Mouse (Mus musculus) kidney, embryonic 14.5 days (tissue): ENCODE measurements around the gene Herpud2. TPM values are rescaled to one million over a fixed set of nuclear protein-coding genes. Genes with fewer than 3 reads are reported as not detected.

Source experiments
- ATAC-seq: fragments of 200-750 bp; cut with Nextera tagmentation; 2 replicates; pipeline ENCODE4 v1.8.0; 2017; ENCODE audit warnings: moderate number of reproducible peaks, mild to moderate bottlenecking, moderate TSS enrichment, moderate library complexity; ENCODE audit not compliant: low FRiP score, low TSS enrichment
- H3K27ac ChIP-seq: fragments of 300-500 bp; sonication (generic); 2 replicates; pipeline ENCODE4 v1.5.1; 2014; ENCODE audit warnings: low read depth, mild to moderate bottlenecking, low read length, moderate library complexity, mixed read lengths
- H3K27me3 ChIP-seq: fragments of 300-500 bp; sonication (generic); 2 replicates; pipeline ENCODE4 v1.6.1; 2014; ENCODE audit warnings: mild to moderate bottlenecking, low read length; ENCODE audit not compliant: control insufficient read depth, insufficient read depth
- H3K36me3 ChIP-seq: fragments of 300-500 bp; sonication (generic); 2 replicates; pipeline ENCODE4 v1.6.1; 2014; ENCODE audit warnings: low read length, mixed read lengths; ENCODE audit not compliant: control insufficient read depth, insufficient read depth
- H3K4me1 ChIP-seq: fragments of 300-500 bp; sonication (generic); 2 replicates; pipeline ENCODE4 v1.6.1; 2014; ENCODE audit warnings: low read length, mixed read lengths; ENCODE audit not compliant: control insufficient read depth, insufficient read depth
- H3K4me2 ChIP-seq: fragments of 300-500 bp; sonication (generic); replicated peaks from 2 replicates; pipeline ENCODE4 v1.6.1; 2014; ENCODE audit warnings: low read depth, mild to moderate bottlenecking, low read length
- H3K4me3 ChIP-seq: fragments of 300-500 bp; sonication (generic); 2 replicates; pipeline ENCODE4 v1.5.1; 2014; ENCODE audit warnings: mild to moderate bottlenecking, low read length
- H3K9ac ChIP-seq: fragments of 300-500 bp; sonication (generic); 2 replicates; pipeline ENCODE4 v1.6.1; 2014; ENCODE audit warnings: low read depth, mild to moderate bottlenecking, low read length, moderate library complexity
- H3K9me3 ChIP-seq: fragments of 300-500 bp; sonication (generic); 2 replicates; pipeline ENCODE4 v1.6.1; 2016; ENCODE audit warnings: low read length; ENCODE audit not compliant: control insufficient read depth
- WGBS: fragments of 180-500 bp; shearing (Covaris S2); extraction: QIAGEN DNeasy Blood & Tissue Kit; methylation state at CpG from one replicate; pipeline ENCODE4 v1.1.7; 2014; 5-methylcytosine and 5-hydroxymethylcytosine counted together
- polyA plus RNA-seq: library from polyadenylated mRNA; unstranded; fragments of >200 nt; fragmentation: Nextera tagmentation; extraction: Ambion mirVana; gene quantifications from 2 replicates; pipeline ENCODE4 v1.2.1, GENCODE M21; 2014

The Herpud2 gene
- polyA plus RNA-seq, 1 experiment from 2014 or later: 36.9 TPM

- 28% methylated on average over 1 of the region's 1 CpGs for WGBS
- no peak overlapping the region for H3K9ac ChIP-seq
- H3K9me3 ChIP-seq: no peaks in the 10 kb centered on the region
- ATAC-seq: no peak
- no peaks in the 10 kb centered on the region for H3K27me3 ChIP-seq
- H3K27ac ChIP-seq: no peak overlapping the region
- no peak overlapping the region for H3K4me2 ChIP-seq
- H3K36me3 ChIP-seq: no peaks in the 10 kb centered on the region
- H3K4me1 ChIP-seq: no peaks in the 10 kb centered on the region
- H3K4me3 ChIP-seq: no peak overlapping the region
Observed at GRCm38 (mm10) chr9:25156377-25156776, 4.8 kb upstream of the Herpud2 start.

GRCm38 (mm10) chr9:25153066-25153465, 1.4 kb upstream of the Herpud2 start:
- Histone ChIP-seq H3K4me3 (no peak overlapping the region), H3K4me1 (peaks cover 11% of the 10 kb centered on the region; the same call in 1 of the 2 replicates), H3K27me3 (no peaks in the 10 kb centered on the region), H3K9me3 (no peaks in the 10 kb centered on the region), H3K27ac (no peak overlapping the region), H3K9ac (no peak overlapping the region), H3K36me3 (no peaks in the 10 kb centered on the region; the same call in 1 of the 2 replicates), H3K4me2 (no peak overlapping the region)
- no peak for ATAC-seq

- WGBS: 12% methylated on average over 1 of the region's 1 CpGs
- Histone ChIP-seq H3K9me3 (no peaks in the 10 kb centered on the region), H3K9ac (peak overlapping the region; percentile 95), H3K4me1 (peaks cover 11% of the 10 kb centered on the region; the same call in 1 of the 2 replicates), H3K36me3 (no peaks in the 10 kb centered on the region; the same call in 1 of the 2 replicates), H3K27ac (peak overlapping the region; percentile 100), H3K4me2 (peak overlapping the region; percentile 60), H3K4me3 (peak overlapping the region; percentile 73; the same call in 1 of the 2 replicates), H3K27me3 (no peaks in the 10 kb centered on the region)
- ATAC-seq: no peak
Observed at GRCm38 (mm10) chr9:25152457-25152856, 837 bp upstream of the Herpud2 start.

- H3K27ac ChIP-seq: peak overlapping the region; percentile 100
- H3K9ac ChIP-seq: peak overlapping the region; percentile 95
- H3K4me2 ChIP-seq: peak overlapping the region; percentile 60
- ATAC-seq: peak; percentile 83
- H3K36me3 ChIP-seq: no peaks in the 10 kb centered on the region; the same call in 1 of the 2 replicates
- under 1% methylated on average over 63 of the region's 73 CpGs for WGBS
- peak overlapping the region; percentile 73 for H3K4me3 ChIP-seq
- H3K9me3 ChIP-seq: no peaks in the 10 kb centered on the region
- H3K27me3 ChIP-seq: no peaks in the 10 kb centered on the region
- H3K4me1 ChIP-seq: peaks cover 11% of the 10 kb centered on the region; the same call in 1 of the 2 replicates
Observed at GRCm38 (mm10) chr9:25150791-25151610, 619 bp downstream of the Herpud2 start.

- Histone ChIP-seq H3K4me3 (peak overlapping the region; percentile 15; the same call in 1 of the 2 replicates), H3K27ac (no peak overlapping the region), H3K4me1 (peaks cover 11% of the 10 kb centered on the region; the same call in 1 of the 2 replicates), H3K9ac (peak overlapping the region; percentile 28; the same call in 1 of the 2 replicates), H3K36me3 (no peaks in the 10 kb centered on the region; the same call in 1 of the 2 replicates), H3K4me2 (peak overlapping the region; percentile 33), H3K9me3 (no peaks in the 10 kb centered on the region), H3K27me3 (no peaks in the 10 kb centered on the region)
- ATAC-seq: no peak
Observed at GRCm38 (mm10) chr9:25148767-25149166, 2.9 kb downstream of the Herpud2 start.

GRCm38 (mm10) chr9:25145925-25146324, 5.7 kb downstream of the Herpud2 start:
- Histone ChIP-seq H3K4me3 (no peak overlapping the region), H3K4me1 (peaks cover 11% of the 10 kb centered on the region; the same call in 1 of the 2 replicates), H3K9ac (no peak overlapping the region), H3K36me3 (no peaks in the 10 kb centered on the region; the same call in 1 of the 2 replicates), H3K9me3 (no peaks in the 10 kb centered on the region), H3K4me2 (no peak overlapping the region), H3K27ac (no peak overlapping the region), H3K27me3 (no peaks in the 10 kb centered on the region)
- no peak for ATAC-seq
- 92% methylated on average over 1 of the region's 1 CpGs for WGBS

- peaks cover 13% of the 10 kb centered on the region; the same call in 1 of the 2 replicates for H3K4me1 ChIP-seq
- no peak overlapping the region for H3K27ac ChIP-seq
- no peak overlapping the region for H3K9ac ChIP-seq
- H3K4me3 ChIP-seq: no peak overlapping the region
- no peaks in the 10 kb centered on the region for H3K27me3 ChIP-seq
- no peak overlapping the region for H3K4me2 ChIP-seq
- no peaks in the 10 kb centered on the region for H3K9me3 ChIP-seq
- ATAC-seq: no peak
- H3K36me3 ChIP-seq: no peaks in the 10 kb centered on the region; the same call in 1 of the 2 replicates
Observed at GRCm38 (mm10) chr9:25143950-25144349, 7.7 kb downstream of the Herpud2 start.

- ATAC-seq: no peak
- H3K9me3 ChIP-seq: no peaks in the 10 kb centered on the region
- no peak overlapping the region for H3K4me3 ChIP-seq
- no peak overlapping the region for H3K4me2 ChIP-seq
- H3K9ac ChIP-seq: no peak overlapping the region
- 92% methylated on average over 1 of the region's 1 CpGs for WGBS
- no peak overlapping the region for H3K27ac ChIP-seq
- no peaks in the 10 kb centered on the region for H3K27me3 ChIP-seq
- H3K36me3 ChIP-seq: no peaks in the 10 kb centered on the region
- H3K4me1 ChIP-seq: peaks cover 4% of the 10 kb centered on the region; the same call in 1 of the 2 replicates
Observed at GRCm38 (mm10) chr9:25142988-25143387, 8.6 kb downstream of the Herpud2 start.

GRCm38 (mm10) chr9:25142041-25142440, 9.6 kb downstream of the Herpud2 start:
- H3K4me1 ChIP-seq: peaks cover 4% of the 10 kb centered on the region; the same call in 1 of the 2 replicates
- no peaks in the 10 kb centered on the region for H3K36me3 ChIP-seq
- H3K9ac ChIP-seq: no peak overlapping the region
- H3K4me2 ChIP-seq: no peak overlapping the region
- no peak for ATAC-seq
- no peak overlapping the region for H3K27ac ChIP-seq
- H3K27me3 ChIP-seq: no peaks in the 10 kb centered on the region
- no peaks in the 10 kb centered on the region for H3K9me3 ChIP-seq
- H3K4me3 ChIP-seq: no peak overlapping the region
- WGBS: 97% methylated on average over 3 of the region's 3 CpGs
